8 mouse cellular contexts compared by ENCODE assay signal in the genomic region with DNA sequence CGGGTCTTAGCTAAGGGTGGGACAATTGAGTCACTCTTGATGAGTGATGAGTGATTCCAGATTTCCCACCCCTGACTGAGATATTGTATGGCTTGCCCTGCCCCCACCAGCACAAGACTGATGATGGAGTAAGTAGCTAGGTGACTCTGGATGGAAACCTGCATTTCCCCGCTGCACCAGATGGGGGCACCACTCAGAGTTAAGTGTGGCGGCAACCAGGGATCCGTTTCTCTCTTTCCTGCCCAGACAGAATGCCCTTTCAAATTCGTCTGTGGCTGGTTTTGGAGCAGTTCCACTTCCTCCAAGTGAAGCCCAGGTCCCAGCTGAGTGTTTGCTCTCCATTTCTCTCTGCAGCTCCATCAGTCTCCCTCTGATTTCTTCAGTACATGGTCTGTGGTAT. TPM values are rescaled to one million over a fixed set of nuclear protein-coding genes. Genes with fewer than 3 reads are reported as not detected.
DNase-seq lines count a peak whose midpoint lies in the region; ATAC-seq and TF ChIP-seq lines count a peak whose summit lies in the region.

No protein-coding gene starts in this region.

- no peak for TF ChIP-seq EP300 in liver, embryonic 14.5 days (IDR thresholded peaks at IDR 0.05; ENCODE audit: low read depth)

- peaks cover 9% of the 10 kb centered on the region for H3K36me3 ChIP-seq in liver, embryonic 14.5 days (replicated peaks; ENCODE audit: control insufficient read depth, insufficient read depth, low read depth)

- H3K4me2 ChIP-seq in liver, embryonic 14.5 days (ENCODE audit: low read depth), result peak overlapping the region; percentile 80

- peaks cover 43 to 44% of the 10 kb centered on the region in 2 experiments for H3K4me1 ChIP-seq in liver, embryonic 14.5 days (replicated peaks; ENCODE audit: control insufficient read depth in 2 of 2, insufficient read depth in 2 of 2, low read length in 1 of 2)

- no peaks in the 10 kb centered on the region for H3K27me3 ChIP-seq in liver, embryonic 14.5 days (ENCODE audit: control insufficient read depth, insufficient read depth, low read length)

- no peak overlapping the region for H3K4me3 ChIP-seq in gastrocnemius, adult 2 months
- peak overlapping the region; percentile 41 to 50 for H3K4me3 ChIP-seq in liver, embryonic 14.5 days (ENCODE audit: insufficient read depth in 1 of 2, low read depth in 2 of 2, low read length in 2 of 2)

- intact Hi-C loops in gastrocnemius, adult 2 months (cut with DNase I), result no loop called here

- H3K9me3 ChIP-seq in liver, embryonic 14.5 days (ENCODE audit: control insufficient read depth, low read length), result no peaks in the 10 kb centered on the region

- peak; percentile 48 for DNase-seq in gastrocnemius, adult 2 months
- DNase-seq in gastrocnemius, postnatal 25 days, result no peak
- DNase-seq in MEL-GATA-1-ER (ENCODE audit: extremely low read depth, low read depth), result peak; percentile 78
- DNase-seq in embryo, embryonic 10.5 days (ENCODE audit: low spot score), result peak; percentile 78
- DNase-seq in liver, embryonic 14.5 days (ENCODE audit: low read depth in 3 of 3, low spot score in 3 of 3), result peak; percentile 83 to 87 (median 84)
- peak; percentile 66 for DNase-seq in retina, postnatal 1 day
- DNase-seq in ovary, postnatal 14 days (ENCODE audit: low spot score), result no peak

- WGBS in liver, embryonic 14.5 days (ENCODE audit: insufficient replicate concordance), result 2% methylated on average over 5 of the region's 5 CpGs

- H3K27ac ChIP-seq in gastrocnemius, adult 2 months, result no peak overlapping the region
- H3K27ac ChIP-seq in liver, embryonic 14.5 days, result peak overlapping the region; percentile 87

- peak overlapping the region; percentile 55 for H3K9ac ChIP-seq in liver, embryonic 14.5 days (replicated peaks)

- ATAC-seq in hematopoietic stem cell, adult 5-6 weeks (replicated peaks in 1 of 2; ENCODE audit: insufficient read depth in 1 of 2, low FRiP score in 2 of 2, low TSS enrichment in 1 of 2, low read depth in 1 of 2, poor library complexity in 2 of 2, severe bottlenecking in 2 of 2), result peak; percentile 62 to 77
- ATAC-seq in liver, embryonic 14.5 days (ENCODE audit: insufficient read depth), result peak; percentile 79

- TF ChIP-seq CTCF in gastrocnemius, adult 2 months (IDR thresholded peaks at IDR 0.05), result peak; percentile 66
- peak; percentile 97 for TF ChIP-seq CTCF in liver, embryonic 14.5 days (IDR thresholded peaks at IDR 0.05; ENCODE audit: low read depth)

RNA-seq across cellular contexts. Expression of a gene that starts 8.5 kb away (rescaled TPM):
- total RNA-seq in gastrocnemius, adult 2 months (2021), result 1 to 10 TPM in 1 of 2 experiments, under 1 TPM in 1; 0.94 to 1.7 TPM
- 1 to 10 TPM in 1 of 2 experiments, under 1 TPM in 1; 0.46 to 1.3 TPM for total RNA-seq in gastrocnemius, postnatal 25 days (2021)
- total RNA-seq in hematopoietic stem cell, adult 5-6 weeks (2017), result 33.4 and 38.4 TPM in 2 replicates
- 72.6 and 74.7 TPM in 2 replicates for polyA plus RNA-seq in liver, embryonic 14.5 days (2012; rRNA removed)
- 55.6 and 60.9 TPM in 2 replicates for polyA plus RNA-seq in liver, embryonic 14.5 days (2014; fragmentation: Nextera tagmentation; extraction: Ambion mirVana)

RNA-seq across cellular contexts. Expression of a gene that starts 40.8 kb away (rescaled TPM):
- total RNA-seq in gastrocnemius, adult 2 months (2021), result not detected
- not detected for total RNA-seq in gastrocnemius, postnatal 25 days (2021)
- total RNA-seq in hematopoietic stem cell, adult 5-6 weeks (2017), result 26.4 and 37.5 TPM in 2 replicates
- 20.5 and 24.5 TPM in 2 replicates for polyA plus RNA-seq in liver, embryonic 14.5 days (2012; rRNA removed)
- polyA plus RNA-seq in liver, embryonic 14.5 days (2014; fragmentation: Nextera tagmentation; extraction: Ambion mirVana), result 24.4 and 30.5 TPM in 2 replicates

RNA-seq across cellular contexts. Expression of a gene that starts 47.8 kb away (rescaled TPM):
- under 1 TPM; 0.06 to 0.13 TPM for total RNA-seq in gastrocnemius, adult 2 months (2021)
- under 1 TPM in 1 of 2 experiments, not detected in 1; 0.24 TPM for total RNA-seq in gastrocnemius, postnatal 25 days (2021)
- 11.6 and 12.1 TPM in 2 replicates for total RNA-seq in hematopoietic stem cell, adult 5-6 weeks (2017)
- 6.1 and 8.7 TPM in 2 replicates for polyA plus RNA-seq in liver, embryonic 14.5 days (2012; rRNA removed)
- polyA plus RNA-seq in liver, embryonic 14.5 days (2014; fragmentation: Nextera tagmentation; extraction: Ambion mirVana), result 12.1 and 12.9 TPM in 2 replicates

Comparison
In these comparisons a context has a peak if more than half of its experiments do, and no peak if none do; other contexts are left out.
1. DNase-seq: peak in gastrocnemius, adult 2 months (single experiment), MEL-GATA-1-ER (single experiment), embryo, embryonic 10.5 days (single experiment), liver, embryonic 14.5 days (3 of 3) and retina, postnatal 1 day (single experiment); none in gastrocnemius, postnatal 25 days (single experiment) and ovary, postnatal 14 days (single experiment).
2. RNA of a gene that starts 8.5 kb away (total RNA-seq): 33.4 to 38.4 TPM in hematopoietic stem cell, adult 5-6 weeks; 0.94 to 1.7 TPM in gastrocnemius, adult 2 months and 0.46 to 1.3 TPM in gastrocnemius, postnatal 25 days; every median in the first group is over 10 times any median in the second.
3. RNA of a gene that starts 40.8 kb away (total RNA-seq): 26.4 to 37.5 TPM in hematopoietic stem cell, adult 5-6 weeks; not detected in gastrocnemius, postnatal 25 days and not detected in gastrocnemius, adult 2 months; every median in the first group is over 10 times any median in the second.
4. RNA of a gene that starts 47.8 kb away (total RNA-seq): 11.6 to 12.1 TPM in hematopoietic stem cell, adult 5-6 weeks; 0.24 TPM in gastrocnemius, postnatal 25 days and 0.06 to 0.13 TPM in gastrocnemius, adult 2 months; every median in the first group is over 10 times any median in the second.